Mouse (Mus musculus) neural tube, embryonic 15.5 days (tissue): ENCODE measurements around the gene Prkcq. TPM values are rescaled to one million over a fixed set of nuclear protein-coding genes. Genes with fewer than 3 reads are reported as not detected.

ENCODE experiments used
- ATAC-seq: fragments of 200-750 bp; cut with Nextera tagmentation; 2 replicates; pipeline ENCODE4 v1.8.0; 2017; ENCODE audit warnings: mild to moderate bottlenecking, moderate TSS enrichment, moderate library complexity; ENCODE audit not compliant: low FRiP score
- H3K27ac ChIP-seq: fragments of 300-500 bp; sonication (generic); replicated peaks from 2 replicates; pipeline ENCODE4 v1.5.1; 2015; ENCODE audit warnings: mild to moderate bottlenecking, inconsistent platforms
- H3K27me3 ChIP-seq: fragments of 300-500 bp; sonication (generic); replicated peaks from 2 replicates; pipeline ENCODE4 v1.6.1; 2015; ENCODE audit warnings: inconsistent platforms
- H3K36me3 ChIP-seq: fragments of 300-500 bp; sonication (generic); 2 replicates; pipeline ENCODE4 v1.6.1; 2015; ENCODE audit warnings: inconsistent platforms
- H3K4me1 ChIP-seq: fragments of 300-500 bp; sonication (generic); 2 replicates; pipeline ENCODE4 v1.6.1; 2015; ENCODE audit warnings: inconsistent platforms
- H3K4me2 ChIP-seq: fragments of 300-500 bp; sonication (generic); 2 replicates; pipeline ENCODE4 v1.6.1; 2015; ENCODE audit warnings: inconsistent platforms, mild to moderate bottlenecking, moderate library complexity
- H3K4me3 ChIP-seq: fragments of 300-500 bp; sonication (generic); replicated peaks from 2 replicates; pipeline ENCODE4 v1.5.1; 2015; ENCODE audit warnings: mild to moderate bottlenecking, inconsistent platforms
- H3K9ac ChIP-seq: fragments of 300-500 bp; sonication (generic); replicated peaks from 2 replicates; pipeline ENCODE4 v1.6.1; 2015; ENCODE audit warnings: mild to moderate bottlenecking, inconsistent platforms
- H3K9me3 ChIP-seq: fragments of 300-500 bp; sonication (generic); replicated peaks from 2 replicates; pipeline ENCODE4 v1.6.1; 2016; ENCODE audit warnings: inconsistent platforms
- WGBS: fragments of 180-500 bp; shearing (Covaris S2); methylation state at CpG from one replicate; pipeline ENCODE4 v1.1.7; 2015; ENCODE audit warnings: mixed read lengths; 5-methylcytosine and 5-hydroxymethylcytosine counted together
- polyA plus RNA-seq: library from polyadenylated mRNA; unstranded; fragments of >200 nt; fragmentation: Nextera tagmentation; extraction: Ambion mirVana; gene quantifications from 2 replicates; pipeline ENCODE4 v1.2.1, GENCODE M21; 2015

Gene Prkcq
- polyA plus RNA-seq, 1 experiment from 2014 or later = 33.1 TPM

- Histone ChIP-seq H3K4me1 (no peaks in the 10 kb centered on the region), H3K4me3 (no peak overlapping the region), H3K9me3 (no peaks in the 10 kb centered on the region), H3K9ac (no peak overlapping the region), H3K36me3 (no peaks in the 10 kb centered on the region), H3K27me3 (no peaks in the 10 kb centered on the region), H3K27ac (no peak overlapping the region), H3K4me2 (no peak overlapping the region)
- 72% methylated on average over 3 of the region's 3 CpGs for WGBS
- ATAC-seq = no peak
Measured at GRCm38 (mm10) chr2:11162701-11163100, 9.2 kb upstream of the Prkcq start.

- ATAC-seq = no peak
- Histone ChIP-seq H3K9ac (no peak overlapping the region), H3K9me3 (no peaks in the 10 kb centered on the region), H3K4me2 (no peak overlapping the region), H3K27ac (no peak overlapping the region), H3K27me3 (no peaks in the 10 kb centered on the region), H3K4me1 (no peaks in the 10 kb centered on the region), H3K4me3 (no peak overlapping the region), H3K36me3 (no peaks in the 10 kb centered on the region)
- 84% methylated on average over 3 of the region's 3 CpGs for WGBS
Measured at GRCm38 (mm10) chr2:11164170-11164569, 7.7 kb upstream of the Prkcq start.

- H3K4me3 ChIP-seq = no peak overlapping the region
- no peaks in the 10 kb centered on the region for H3K9me3 ChIP-seq
- peaks cover 5% of the 10 kb centered on the region; the same call in 1 of the 2 replicates for H3K27me3 ChIP-seq
- no peak overlapping the region for H3K27ac ChIP-seq
- H3K36me3 ChIP-seq = no peaks in the 10 kb centered on the region
- WGBS = 74% methylated on average over 6 of the region's 6 CpGs
- peaks cover 15% of the 10 kb centered on the region for H3K4me1 ChIP-seq
- no peak overlapping the region for H3K9ac ChIP-seq
- ATAC-seq = no peak
- no peak overlapping the region for H3K4me2 ChIP-seq
Measured at GRCm38 (mm10) chr2:11169721-11170335, 2.1 kb upstream of the Prkcq start.

- Histone ChIP-seq H3K36me3 (no peaks in the 10 kb centered on the region), H3K9me3 (no peaks in the 10 kb centered on the region), H3K4me3 (peak overlapping the region; percentile 59), H3K4me2 (peak overlapping the region; percentile 90), H3K27me3 (peaks cover 5% of the 10 kb centered on the region; the same call in 1 of the 2 replicates), H3K27ac (peak overlapping the region; percentile 75), H3K4me1 (peaks cover 15% of the 10 kb centered on the region), H3K9ac (peak overlapping the region; percentile 64; the same call in 1 of the 2 replicates)
- ATAC-seq = peak; percentile 43; the same call in 1 of the 2 replicates
- WGBS = 6% methylated on average over 9 of the region's 9 CpGs
Measured at GRCm38 (mm10) chr2:11172831-11173414, 1.0 kb downstream of the Prkcq start.

- no peak overlapping the region for H3K9ac ChIP-seq
- ATAC-seq = peak; percentile 19; the same call in 1 of the 2 replicates
- peak overlapping the region; percentile 90 for H3K4me2 ChIP-seq
- H3K4me1 ChIP-seq = peaks cover 15% of the 10 kb centered on the region
- no peaks in the 10 kb centered on the region for H3K36me3 ChIP-seq
- H3K27me3 ChIP-seq = peaks cover 5% of the 10 kb centered on the region; the same call in 1 of the 2 replicates
- 34% methylated on average over 4 of the region's 4 CpGs for WGBS
- peak overlapping the region; percentile 59 for H3K4me3 ChIP-seq
- H3K9me3 ChIP-seq = no peaks in the 10 kb centered on the region
- H3K27ac ChIP-seq = peak overlapping the region; percentile 75
Measured at GRCm38 (mm10) chr2:11173521-11173920, 1.6 kb downstream of the Prkcq start.

GRCm38 (mm10) chr2:11174101-11174500, 2.2 kb downstream of the Prkcq start:
- no peak overlapping the region for H3K9ac ChIP-seq
- ATAC-seq = peak; percentile 3; the same call in 1 of the 2 replicates

GRCm38 (mm10) chr2:11177880-11178279, 6.0 kb downstream of the Prkcq start:
- Histone ChIP-seq H3K9me3 (no peaks in the 10 kb centered on the region), H3K27ac (no peak overlapping the region), H3K27me3 (no peaks in the 10 kb centered on the region; the same call in 1 of the 2 replicates), H3K9ac (no peak overlapping the region), H3K4me2 (no peak overlapping the region), H3K4me3 (no peak overlapping the region), H3K36me3 (no peaks in the 10 kb centered on the region), H3K4me1 (peaks cover 6% of the 10 kb centered on the region)
- ATAC-seq = no peak
- WGBS = 96% methylated on average over 12 of the region's 12 CpGs

More at GRCm38 (mm10) chr2:11174101-11174500, 2.2 kb downstream of the Prkcq start:
- 59% methylated on average over 4 of the region's 4 CpGs for WGBS
- Histone ChIP-seq H3K4me1 (peaks cover 15% of the 10 kb centered on the region), H3K27ac (peak overlapping the region; percentile 41; the same call in 1 of the 2 replicates), H3K4me3 (peak overlapping the region; percentile 17), H3K9me3 (no peaks in the 10 kb centered on the region), H3K4me2 (peak overlapping the region; percentile 90), H3K27me3 (peaks cover 5% of the 10 kb centered on the region; the same call in 1 of the 2 replicates), H3K36me3 (no peaks in the 10 kb centered on the region)

- H3K9ac ChIP-seq = no peak overlapping the region
- no peak overlapping the region for H3K4me3 ChIP-seq
- H3K27ac ChIP-seq = no peak overlapping the region
- H3K36me3 ChIP-seq = no peaks in the 10 kb centered on the region
- no peak overlapping the region for H3K4me2 ChIP-seq
- H3K9me3 ChIP-seq = no peaks in the 10 kb centered on the region
- H3K27me3 ChIP-seq = no peaks in the 10 kb centered on the region
- H3K4me1 ChIP-seq = no peaks in the 10 kb centered on the region
- 75% methylated on average over 4 of the region's 4 CpGs for WGBS
- ATAC-seq = no peak
Measured at GRCm38 (mm10) chr2:11181510-11181909, 9.6 kb downstream of the Prkcq start.

GRCm38 (mm10) chr2:11182096-11182495, 10.2 kb downstream of the Prkcq start:
- H3K4me2 ChIP-seq = no peak overlapping the region
- no peaks in the 10 kb centered on the region for H3K4me1 ChIP-seq
- no peak for ATAC-seq
- H3K36me3 ChIP-seq = no peaks in the 10 kb centered on the region
- no peak overlapping the region for H3K27ac ChIP-seq
- H3K4me3 ChIP-seq = no peak overlapping the region
- H3K9me3 ChIP-seq = no peaks in the 10 kb centered on the region
- no peak overlapping the region for H3K9ac ChIP-seq
- WGBS = 85% methylated on average over 7 of the region's 7 CpGs
- H3K27me3 ChIP-seq = no peaks in the 10 kb centered on the region

GRCm38 (mm10) chr2:11183991-11184390, 12.1 kb downstream of the Prkcq start:
- ATAC-seq = no peak
- H3K27me3 ChIP-seq = no peaks in the 10 kb centered on the region
- H3K9me3 ChIP-seq = no peaks in the 10 kb centered on the region
- no peaks in the 10 kb centered on the region for H3K4me1 ChIP-seq
- H3K4me2 ChIP-seq = no peak overlapping the region
- H3K9ac ChIP-seq = no peak overlapping the region
- no peak overlapping the region for H3K4me3 ChIP-seq
- no peak overlapping the region for H3K27ac ChIP-seq
- WGBS = 89% methylated on average over 5 of the region's 5 CpGs
- H3K36me3 ChIP-seq = no peaks in the 10 kb centered on the region

GRCm38 (mm10) chr2:11186586-11186985, 14.7 kb downstream of the Prkcq start:
- ATAC-seq = no peak
- no peak overlapping the region for H3K27ac ChIP-seq
- no peaks in the 10 kb centered on the region for H3K27me3 ChIP-seq
- WGBS = 93% methylated on average over 3 of the region's 3 CpGs
- no peak overlapping the region for H3K9ac ChIP-seq
- H3K4me3 ChIP-seq = no peak overlapping the region
- no peaks in the 10 kb centered on the region for H3K36me3 ChIP-seq
- no peak overlapping the region for H3K4me2 ChIP-seq
- no peaks in the 10 kb centered on the region for H3K4me1 ChIP-seq
- H3K9me3 ChIP-seq = no peaks in the 10 kb centered on the region

- Histone ChIP-seq H3K27me3 (no peaks in the 10 kb centered on the region), H3K4me3 (no peak overlapping the region), H3K4me1 (no peaks in the 10 kb centered on the region), H3K9ac (no peak overlapping the region), H3K4me2 (no peak overlapping the region), H3K9me3 (no peaks in the 10 kb centered on the region), H3K36me3 (no peaks in the 10 kb centered on the region), H3K27ac (no peak overlapping the region)
- 75% methylated on average over 2 of the region's 2 CpGs for WGBS
- ATAC-seq = no peak
Measured at GRCm38 (mm10) chr2:11187166-11187565, 15.3 kb downstream of the Prkcq start.
